Mouse (Mus musculus): ENCODE results near the gene Ruvbl2. TPM values are rescaled to one million over a fixed set of nuclear protein-coding genes. Genes with fewer than 3 reads are reported as not detected.

Gene Ruvbl2
- polyA plus RNA-seq (2012; rRNA removed), result 136 and 158 TPM in 2 replicates

DNA sequence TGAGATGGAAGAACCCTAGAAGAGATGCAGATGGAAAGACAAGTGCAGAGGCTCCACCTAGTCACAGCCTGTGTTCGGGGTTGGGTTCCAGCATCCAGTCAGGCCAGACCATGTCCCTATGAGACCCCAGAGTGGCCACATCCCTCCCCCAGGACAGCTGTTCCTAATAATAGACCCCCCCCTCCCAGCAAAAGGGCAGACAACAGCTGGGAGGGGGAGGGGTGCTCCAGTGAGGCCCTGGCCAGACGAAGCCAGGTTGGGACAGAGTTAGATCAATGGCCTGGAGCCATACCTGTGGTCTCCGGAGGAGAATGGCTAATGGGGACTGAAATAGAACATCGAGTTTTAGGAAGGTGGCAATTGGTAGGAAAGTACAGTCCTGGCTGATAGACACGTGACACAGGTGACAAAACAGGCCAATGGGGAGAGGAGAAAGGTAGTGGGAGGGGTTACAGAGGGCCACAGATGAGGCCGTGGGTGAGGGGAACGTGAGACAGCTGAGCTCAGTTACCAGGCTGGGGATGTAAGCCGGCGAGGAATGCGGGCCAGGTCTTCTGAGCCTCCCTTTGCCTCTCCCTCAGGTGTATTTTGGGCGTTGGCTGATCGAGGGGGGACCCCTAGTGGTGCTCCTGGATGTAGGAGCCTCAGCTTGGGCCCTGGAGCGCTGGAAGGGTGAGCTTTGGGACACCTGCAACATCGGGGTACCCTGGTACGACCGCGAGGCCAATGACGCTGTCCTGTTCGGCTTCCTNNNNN lies at the start of gene Ruvbl2:
Gene Ruvbl2, minus strand, starts transcription at position 576 of the 756 bp plus-strand sequence.

DNA sequence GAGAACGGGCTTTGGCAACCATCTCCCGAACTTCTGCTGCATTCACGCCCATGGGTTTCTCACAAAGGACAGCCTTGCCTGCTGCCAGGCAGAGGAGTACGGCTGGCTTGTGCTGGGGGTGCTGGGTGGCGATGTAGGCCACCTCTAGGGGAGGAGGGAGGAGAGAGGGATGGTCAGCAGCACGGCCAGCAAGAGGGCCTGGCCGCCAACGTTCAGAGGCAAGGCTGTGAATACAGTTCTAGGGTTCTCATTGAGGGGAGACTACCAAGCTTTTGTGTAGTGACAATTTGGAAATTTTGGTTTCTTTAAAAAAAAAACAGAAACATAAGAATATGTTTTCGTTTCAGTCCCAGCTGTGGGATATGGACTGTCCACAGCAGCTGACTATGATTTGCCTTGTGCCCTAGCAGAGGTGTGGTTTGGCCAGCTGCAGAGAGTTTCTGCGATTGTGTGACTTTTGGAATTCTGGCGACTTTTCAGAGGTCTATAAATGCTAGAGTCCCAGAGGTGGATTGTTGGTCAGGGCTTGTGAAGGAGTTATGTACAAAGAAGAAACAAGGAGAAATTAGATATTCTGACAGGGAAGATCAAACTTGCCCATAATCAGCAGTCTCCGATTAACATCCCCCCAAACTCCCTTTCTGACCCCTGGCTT lies 49.0 kb upstream of the Ruvbl2 start, which contains the start of gene Gm45808:
Gene Gm45808, minus strand, starts transcription at position 51 of the 655 bp plus-strand sequence.

DNA sequence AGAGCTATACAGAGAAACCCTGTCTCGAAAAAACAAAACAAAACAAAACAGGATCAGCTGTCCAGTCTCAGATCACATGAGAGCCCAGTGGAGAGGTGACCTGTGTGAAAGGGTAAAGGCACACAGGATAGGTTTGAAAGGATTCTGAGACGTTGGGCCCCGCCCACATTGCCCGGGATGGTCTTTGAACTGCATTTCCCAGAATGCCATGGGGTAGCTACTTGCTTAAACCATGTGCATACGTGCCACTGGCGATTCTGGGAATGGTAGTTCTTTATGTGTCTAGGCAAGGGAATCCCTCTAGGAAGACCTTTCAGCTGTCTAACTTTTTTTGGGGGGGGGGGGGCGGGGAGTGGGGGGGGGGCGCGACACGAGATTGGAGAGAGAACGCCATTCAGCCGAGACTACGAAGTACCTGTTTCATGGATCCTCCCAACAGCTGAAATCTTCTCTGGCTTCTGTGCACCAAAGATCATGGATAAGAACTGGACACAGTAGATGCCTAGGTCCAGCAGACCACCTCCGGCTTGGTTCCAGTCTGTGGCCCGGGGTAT lies 43.6 kb upstream of the Ruvbl2 start, which contains the start of gene Tulp2:
Gene Tulp2, plus strand, starts transcription at position 504 of the 554 bp plus-strand sequence.

DNA sequence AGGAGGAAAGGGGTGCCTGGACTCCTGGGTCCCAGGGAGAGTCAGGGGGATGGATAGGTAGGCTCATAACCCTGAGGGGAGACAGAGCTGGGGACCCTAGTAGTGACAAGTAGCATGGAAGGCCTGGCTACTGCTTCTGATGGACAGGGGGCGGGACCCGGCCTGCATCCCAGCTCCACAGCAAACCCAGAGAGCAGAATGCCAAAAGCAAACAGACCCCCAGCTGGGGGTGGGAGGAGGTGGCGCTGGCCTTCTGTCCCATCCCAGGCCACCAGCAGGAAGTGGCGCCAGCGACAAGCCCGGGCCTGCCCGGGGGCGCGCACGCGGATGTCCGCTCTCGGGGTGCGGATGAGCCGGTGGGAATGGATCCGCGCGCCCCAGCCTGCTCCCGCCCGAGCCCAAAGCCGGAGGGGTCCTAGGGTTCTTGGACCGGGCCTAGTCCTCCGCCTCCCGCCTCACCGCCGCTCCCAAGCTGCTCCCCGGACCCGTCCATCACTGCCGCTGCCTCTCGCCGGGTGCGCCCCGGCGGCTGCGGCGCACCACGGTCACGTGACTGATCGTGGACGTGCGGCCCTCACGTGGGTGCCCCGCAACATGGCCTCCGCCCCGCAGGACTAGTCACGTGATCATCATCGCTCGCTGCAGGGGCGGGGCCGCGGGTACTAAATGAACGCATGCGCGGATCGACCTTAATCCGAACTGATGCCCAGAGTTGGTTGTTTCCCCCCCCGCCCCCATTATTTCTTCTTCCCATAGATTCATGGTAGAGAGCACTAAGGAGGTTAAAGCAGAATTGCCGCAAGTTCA lies 28.6 kb upstream of the Ruvbl2 start, which contains the start of gene Bax:
Gene Bax, minus strand, starts transcription at position 616 of the 807 bp plus-strand sequence.

DNA sequence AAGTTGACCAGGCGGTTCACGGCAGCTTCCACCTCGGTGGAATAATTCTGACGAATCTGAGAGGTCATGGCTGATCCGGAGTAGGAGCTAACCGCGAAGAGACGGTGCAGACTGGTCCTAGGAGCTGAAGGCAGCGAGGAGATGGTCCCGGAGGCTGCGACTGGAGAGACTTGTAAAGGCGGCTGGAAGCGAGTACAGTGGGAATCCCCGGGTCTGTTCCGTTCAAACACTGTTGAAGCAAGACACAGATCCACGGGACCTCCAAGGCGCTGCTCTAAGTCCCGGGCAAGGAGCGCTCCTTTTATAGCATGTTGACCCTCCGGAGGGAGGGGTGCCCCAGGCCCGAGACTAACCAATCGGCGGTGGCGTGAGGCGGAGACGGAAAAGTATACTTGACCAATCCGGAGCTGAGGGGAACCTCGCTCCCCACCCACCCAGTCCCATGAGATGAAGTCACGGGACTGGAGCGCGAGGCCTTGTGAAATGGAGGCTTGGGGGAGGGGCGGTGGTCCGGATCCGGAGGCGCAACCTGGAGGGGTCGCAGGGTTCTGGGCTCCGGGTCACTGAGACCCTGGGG lies 21.8 kb upstream of the Ruvbl2 start, which contains the start of gene Ftl1:
Gene Ftl1, minus strand, starts transcription at position 321 of the 577 bp plus-strand sequence.

DNA sequence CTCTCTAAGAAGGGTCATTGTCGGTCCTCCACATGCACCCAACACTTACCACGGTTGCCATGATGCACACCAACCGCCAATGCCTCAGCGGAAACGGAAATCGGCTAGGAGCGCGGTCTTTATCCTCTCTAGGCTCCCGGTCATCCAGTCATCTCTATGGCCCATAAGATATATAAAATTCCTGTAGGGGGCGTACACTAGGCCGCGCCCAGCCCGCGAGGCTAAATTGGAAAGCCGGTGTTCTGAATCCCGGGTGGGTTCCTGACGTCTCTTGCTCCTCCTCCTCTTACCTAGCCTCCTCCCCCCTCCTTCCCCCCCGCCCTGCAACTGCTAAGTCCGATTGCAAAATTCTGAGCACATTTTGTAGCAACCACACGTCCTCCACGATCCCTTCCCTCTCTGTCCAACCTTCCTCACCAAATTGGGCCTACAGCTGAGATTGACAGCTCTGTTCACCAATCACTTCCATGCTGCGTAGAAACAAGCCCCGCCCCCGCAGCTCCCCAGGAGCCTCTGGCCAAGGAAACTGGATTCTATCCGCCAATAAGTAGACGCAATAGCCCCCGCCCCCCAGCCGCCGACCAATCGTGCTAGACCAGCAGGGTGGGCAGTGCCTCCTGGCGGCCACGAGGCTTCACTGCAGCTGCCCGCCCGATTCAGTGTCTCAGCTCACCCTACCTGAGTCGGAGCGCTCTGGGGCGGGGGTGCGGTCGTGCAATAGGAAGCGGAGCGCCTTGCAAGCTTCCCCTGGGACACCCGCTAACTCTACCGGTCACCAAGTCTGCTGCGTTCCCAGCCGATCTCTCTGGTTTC lies 3.5 kb downstream of the Ruvbl2 start, which contains the start of gene Gys1:
Gene Gys1, plus strand, starts transcription at position 642 of the 813 bp plus-strand sequence.

DNA sequence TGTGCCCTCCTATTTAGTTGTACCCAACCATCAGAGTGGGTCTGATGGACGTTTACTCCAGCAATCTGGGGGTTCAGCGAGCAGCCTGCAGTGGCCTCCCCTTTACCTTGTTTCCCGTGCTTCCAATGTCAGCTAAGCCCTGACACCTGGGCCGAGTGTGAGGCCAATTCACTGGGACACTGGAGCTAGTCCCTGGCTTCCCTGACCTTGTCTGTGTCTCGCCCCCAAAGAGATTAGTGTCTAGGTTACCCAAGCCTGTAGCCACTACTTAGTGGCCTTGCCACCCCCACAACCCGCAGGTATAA lies 17.3 kb downstream of the Ruvbl2 start, which contains the start of gene Lhb:
Gene Lhb, plus strand, starts transcription at position 206 of the 305 bp plus-strand sequence.

DNA sequence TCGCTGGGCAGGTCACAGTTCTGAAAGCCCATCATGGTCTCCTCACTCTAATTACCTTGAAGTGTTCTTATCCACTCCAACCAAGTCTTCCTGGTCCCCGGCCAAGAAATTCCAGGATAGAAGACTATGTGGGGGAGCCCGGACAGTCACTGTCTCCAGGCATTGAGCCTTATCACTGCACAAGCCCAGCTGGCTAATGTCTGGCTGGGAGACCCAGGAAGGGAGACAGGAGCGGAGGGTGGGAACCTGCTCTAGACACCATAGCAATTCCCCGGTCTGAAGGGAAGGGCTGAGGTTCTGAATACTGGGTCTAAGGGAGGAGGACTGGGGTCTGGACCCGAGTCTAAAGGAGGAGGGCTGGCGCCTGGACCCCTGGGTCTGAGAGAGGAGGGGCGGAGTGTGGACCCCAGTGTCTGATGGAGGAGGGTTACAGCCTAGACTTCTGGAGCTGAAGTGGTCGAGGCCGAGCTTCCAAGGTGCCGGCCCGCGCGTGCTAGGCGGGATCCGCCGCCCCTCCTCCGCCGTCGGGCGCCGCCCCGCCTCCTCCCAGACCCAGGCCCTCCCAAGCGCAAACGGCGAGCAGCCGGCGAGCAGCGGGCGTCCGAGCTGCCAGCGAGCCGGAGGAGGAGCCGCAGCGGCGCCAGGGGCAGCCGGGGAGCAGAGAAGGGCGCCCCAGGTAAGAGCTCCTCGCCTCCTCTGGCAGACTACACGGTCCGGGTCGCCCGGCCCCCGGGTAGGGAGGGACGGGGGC lies 24.6 kb downstream of the Ruvbl2 start, which contains the start of gene Ntf5:
Gene Ntf5, plus strand, starts transcription at position 583 of the 751 bp plus-strand sequence.

DNA sequence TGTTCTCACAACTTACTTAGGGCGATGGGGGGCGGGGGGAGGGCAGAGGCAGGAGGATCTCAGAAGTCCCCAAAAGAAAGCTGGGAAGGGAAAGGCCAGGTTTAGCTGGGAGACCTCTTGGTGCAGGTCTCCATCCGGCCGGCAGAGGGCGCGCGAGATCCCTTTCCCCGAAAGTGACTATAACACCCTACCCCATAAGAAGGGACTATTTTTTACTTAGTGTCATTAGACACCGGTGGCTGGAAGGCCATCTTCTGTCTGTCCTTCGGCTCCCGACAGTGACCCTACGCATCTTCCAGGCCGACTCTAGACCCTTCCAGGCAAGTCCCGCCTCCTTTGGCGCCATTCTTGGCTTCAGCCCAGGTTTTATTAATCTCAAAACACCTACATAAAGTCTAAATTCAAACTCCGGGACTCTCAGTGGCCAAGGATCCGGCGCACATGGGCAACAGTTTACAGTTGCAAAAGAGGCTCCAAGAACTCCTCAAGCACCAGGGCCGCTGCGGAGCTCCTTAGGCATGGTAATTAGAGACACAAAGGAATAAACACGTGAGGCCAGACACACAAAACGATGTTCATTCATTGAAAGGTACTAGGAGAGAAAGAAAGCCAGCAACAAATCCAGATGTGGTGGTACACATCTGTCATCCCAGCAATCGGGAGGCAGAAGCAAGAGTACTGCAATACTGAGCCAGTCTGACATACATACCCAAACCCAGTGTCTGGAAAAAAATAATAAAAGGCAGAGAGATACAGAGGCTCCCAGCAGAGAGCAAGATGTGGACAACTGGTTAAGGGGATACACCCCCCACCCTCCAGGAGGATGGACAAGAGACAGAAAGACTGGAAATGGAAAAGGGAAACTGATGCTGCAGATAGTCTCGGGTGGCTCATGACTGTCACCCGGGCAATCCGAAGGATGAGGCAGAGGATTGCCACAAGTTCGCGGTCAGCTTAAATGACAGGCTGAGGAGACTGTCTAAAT lies 32.5 kb downstream of the Ruvbl2 start, which contains the start of gene Kcna7:
Gene Kcna7, plus strand, starts transcription at position 563 of the 985 bp plus-strand sequence.

DNA sequence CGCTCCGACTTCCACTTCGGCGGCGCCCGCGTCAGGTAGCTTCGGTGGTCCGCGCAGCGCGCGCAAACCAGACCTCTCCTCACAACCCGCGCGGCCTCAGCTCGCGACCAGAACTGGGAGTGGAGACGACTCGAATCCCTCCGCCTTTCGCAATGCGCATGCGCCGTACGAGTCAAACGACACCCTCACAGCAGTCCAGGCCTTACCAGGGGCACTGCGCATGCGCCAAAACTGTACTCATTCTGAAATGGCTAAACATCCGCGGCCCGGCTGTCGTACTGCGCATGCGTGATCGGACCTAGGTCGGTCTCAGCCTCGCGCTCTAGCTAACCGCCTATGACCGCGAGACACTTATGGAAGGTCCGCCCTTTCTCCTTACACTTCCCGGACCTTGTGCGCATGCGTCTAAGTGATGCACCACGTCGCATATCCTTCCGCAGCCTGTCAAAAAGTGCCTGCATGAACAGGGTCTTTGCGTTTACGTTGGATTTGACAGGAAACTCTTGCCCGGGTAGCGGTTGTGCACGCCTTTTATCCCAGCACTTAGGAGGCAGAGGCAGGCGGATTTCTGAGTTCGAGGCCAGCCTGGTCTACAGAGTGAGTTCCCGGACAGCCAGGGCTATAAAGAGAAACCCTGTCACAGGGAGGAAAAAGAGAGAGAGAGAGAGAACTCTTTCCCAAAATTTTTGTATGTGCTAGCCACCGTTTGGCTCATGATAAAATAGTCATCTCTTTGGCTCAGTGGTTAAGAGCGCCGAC lies 42.1 kb downstream of the Ruvbl2 start, which contains the start of gene Snrnp70:
Gene Snrnp70, minus strand, starts transcription at position 165 of the 759 bp plus-strand sequence.

Other genes starting within 250 kb of the Ruvbl2 start
- 3.1 and 4.1 TPM in 2 replicates for gene Ccdc155, start 233.2 kb downstream of the Ruvbl2 start, polyA plus RNA-seq (2012; rRNA removed)
- gene Dkkl1, start 225.9 kb downstream of the Ruvbl2 start, polyA plus RNA-seq (2012; rRNA removed), result 2.1 and 3.3 TPM in 2 replicates
- 119 and 183 TPM in 2 replicates for gene Tead2, start 222.3 kb downstream of the Ruvbl2 start, polyA plus RNA-seq (2012; rRNA removed)
- 13.2 and 14.5 TPM in 2 replicates for gene Cd37, start 199.0 kb downstream of the Ruvbl2 start, polyA plus RNA-seq (2012; rRNA removed)
- 0.15 and 0.40 TPM in 2 replicates for gene Slc6a16, start 197.0 kb downstream of the Ruvbl2 start, polyA plus RNA-seq (2012; rRNA removed)
- 0.24 TPM in 1 of 2 replicates, not detected in the other for gene Slc6a21, start 160.6 kb downstream of the Ruvbl2 start, polyA plus RNA-seq (2012; rRNA removed)
- gene Trpm4, start 104.3 kb downstream of the Ruvbl2 start, polyA plus RNA-seq (2012; rRNA removed), result 58.6 and 62.0 TPM in 2 replicates
- gene Hrc, start 102.8 kb downstream of the Ruvbl2 start, polyA plus RNA-seq (2012; rRNA removed), result 0.46 and 0.51 TPM in 2 replicates
- 11.9 and 12.1 TPM in 2 replicates for gene Ppfia3, start 71.1 kb downstream of the Ruvbl2 start, polyA plus RNA-seq (2012; rRNA removed)
- gene Lin7b, start 67.5 kb downstream of the Ruvbl2 start, polyA plus RNA-seq (2012; rRNA removed), result 43.0 and 49.1 TPM in 2 replicates
- gene Snrnp70, start 42.4 kb downstream of the Ruvbl2 start, polyA plus RNA-seq (2012; rRNA removed), result 271 and 341 TPM in 2 replicates
- gene Kcna7, start 32.4 kb downstream of the Ruvbl2 start, polyA plus RNA-seq (2012; rRNA removed), result 0.28 and 0.36 TPM in 2 replicates
- gene Ntf5, start 24.4 kb downstream of the Ruvbl2 start, polyA plus RNA-seq (2012; rRNA removed), result 3.7 and 3.9 TPM in 2 replicates
- 30.6 and 32.8 TPM in 2 replicates for gene Lhb, start 17.3 kb downstream of the Ruvbl2 start, polyA plus RNA-seq (2012; rRNA removed)
- 61.3 and 69.1 TPM in 2 replicates for gene Gys1, start 3.3 kb downstream of the Ruvbl2 start, polyA plus RNA-seq (2012; rRNA removed)
- 3,494 and 4,463 TPM in 2 replicates for gene Ftl1, start 21.8 kb upstream of the Ruvbl2 start, polyA plus RNA-seq (2012; rRNA removed)
- gene Bax, start 28.8 kb upstream of the Ruvbl2 start, polyA plus RNA-seq (2012; rRNA removed), result 193 and 194 TPM in 2 replicates
- 33.8 and 34.3 TPM in 2 replicates for gene Tulp2, start 43.8 kb upstream of the Ruvbl2 start, polyA plus RNA-seq (2012; rRNA removed)
- not detected in 2 replicates for gene Gm45808, start 48.7 kb upstream of the Ruvbl2 start, polyA plus RNA-seq (2012; rRNA removed)
- gene Dhdh, start 50.7 kb upstream of the Ruvbl2 start, polyA plus RNA-seq (2012; rRNA removed), result 5.4 and 8.6 TPM in 2 replicates
- gene Nucb1, start 72.3 kb upstream of the Ruvbl2 start, polyA plus RNA-seq (2012; rRNA removed), result 409 and 461 TPM in 2 replicates
- gene Ppp1r15a, start 88.2 kb upstream of the Ruvbl2 start, polyA plus RNA-seq (2012; rRNA removed), result 57.1 and 60.9 TPM in 2 replicates
- gene Plekha4, start 88.2 kb upstream of the Ruvbl2 start, polyA plus RNA-seq (2012; rRNA removed), result 29.4 and 35.1 TPM in 2 replicates
- 1.4 and 3.4 TPM in 2 replicates for gene Hsd17b14, start 116.8 kb upstream of the Ruvbl2 start, polyA plus RNA-seq (2012; rRNA removed)
- 129 and 164 TPM in 2 replicates for gene Bcat2, start 132.1 kb upstream of the Ruvbl2 start, polyA plus RNA-seq (2012; rRNA removed)
- gene Fgf21, start 177.4 kb upstream of the Ruvbl2 start, polyA plus RNA-seq (2012; rRNA removed), result 0.21 and 0.23 TPM in 2 replicates
- gene Fut1, start 179.2 kb upstream of the Ruvbl2 start, polyA plus RNA-seq (2012; rRNA removed), result 0.13 and 0.14 TPM in 2 replicates
- gene Izumo1, start 183.7 kb upstream of the Ruvbl2 start, polyA plus RNA-seq (2012; rRNA removed), result 0.38 and 0.40 TPM in 2 replicates
- 34.6 and 43.6 TPM in 2 replicates for gene Rasip1, start 189.4 kb upstream of the Ruvbl2 start, polyA plus RNA-seq (2012; rRNA removed)
- gene Mamstr, start 201.9 kb upstream of the Ruvbl2 start, polyA plus RNA-seq (2012; rRNA removed), result 9.0 and 9.6 TPM in 2 replicates
- 8.6 and 9.1 TPM in 2 replicates for gene Fut2, start 228.3 kb upstream of the Ruvbl2 start, polyA plus RNA-seq (2012; rRNA removed)
- 1.6 and 2.1 TPM in 2 replicates for gene Ntn5, start 245.9 kb upstream of the Ruvbl2 start, polyA plus RNA-seq (2012; rRNA removed)